ENCODE assay signal across 9 mouse cellular contexts in genomic region chr11:106269060-106269431, GRCm38 (mm10). TPM values are rescaled to one million over a fixed set of nuclear protein-coding genes. Genes with fewer than 3 reads are reported as not detected.
DNase-seq lines count a peak whose midpoint lies in the region; ATAC-seq lines count a peak whose summit lies in the region.
"Had no signal": no experiment of that assay in that cellular context is flagged by ENCODE, and none has a peak within 500 bp of the region (broad histone marks: within the 10 kb centered on the region; RNA-seq: fewer than 3 reads in every experiment).

No protein-coding gene starts in this region.

- ATAC-seq in forebrain, embryonic 14.5 days: no peak
- ATAC-seq in kidney, embryonic 15.5 days (replicated peaks; ENCODE audit: low FRiP score): no peak

- H3K9ac ChIP-seq in forebrain, embryonic 14.5 days (ENCODE audit: low read length): peak overlapping the region; percentile 41; the same call in 1 of the 2 replicates
- no peak overlapping the region for H3K9ac ChIP-seq in kidney, embryonic 15.5 days

- no peaks in the 10 kb centered on the region for H3K27me3 ChIP-seq in forebrain, embryonic 14.5 days (replicated peaks; ENCODE audit: control insufficient read depth, insufficient read depth, low read length)
- no peaks in the 10 kb centered on the region for H3K27me3 ChIP-seq in kidney, embryonic 15.5 days

- 63% methylated on average over 3 of the region's 3 CpGs for WGBS in forebrain, embryonic 14.5 days
- 10% methylated on average over 3 of the region's 3 CpGs for WGBS in kidney, embryonic 15.5 days

- peaks cover 30% of the 10 kb centered on the region for H3K36me3 ChIP-seq in forebrain, embryonic 14.5 days (ENCODE audit: control insufficient read depth, insufficient read depth, low read length)
- peaks cover 45% of the 10 kb centered on the region for H3K36me3 ChIP-seq in kidney, embryonic 15.5 days

- no peaks in the 10 kb centered on the region for H3K9me3 ChIP-seq in forebrain, embryonic 14.5 days (replicated peaks; ENCODE audit: control insufficient read depth, low read length)
- H3K9me3 ChIP-seq in kidney, embryonic 15.5 days (replicated peaks): no peaks in the 10 kb centered on the region

- peak; percentile 53 for DNase-seq in adrenal gland, postnatal 10 days
- no peak for DNase-seq in adrenal gland, adult 8-10 months
- DNase-seq in ZHBTc4 (ENCODE audit: low read depth, low spot score): peak; percentile 60
- peak; percentile 39 for DNase-seq in forebrain, embryonic 14.5 days (ENCODE audit: low spot score)
- peak; percentile 65 for DNase-seq in mesoderm, embryonic 11.5 days (ENCODE audit: low read depth, low spot score)
- DNase-seq in thymus, postnatal 4 days: peak; percentile 77
- DNase-seq in left cerebral cortex, postnatal 14 days (ENCODE audit: low spot score in 2 of 2): no peak

- H3K27ac ChIP-seq in forebrain, embryonic 14.5 days (ENCODE audit: low read depth, low read length): peak overlapping the region; percentile 62; the same call in 1 of the 2 replicates
- H3K27ac ChIP-seq in kidney, embryonic 15.5 days: peak overlapping the region; percentile 83

- intact Hi-C loops in left cerebral cortex, postnatal 14 days (cut with DNase I): no loop called here

- H3K4me2 ChIP-seq in forebrain, embryonic 14.5 days (ENCODE audit: low read length): peak overlapping the region; percentile 14; the same call in 1 of the 2 replicates
- H3K4me2 ChIP-seq in kidney, embryonic 15.5 days: peak overlapping the region; percentile 45

- peaks cover 27% of the 10 kb centered on the region for H3K4me1 ChIP-seq in forebrain, embryonic 14.5 days (ENCODE audit: control insufficient read depth, insufficient read depth, low read length)
- H3K4me1 ChIP-seq in kidney, embryonic 15.5 days: peaks cover 53% of the 10 kb centered on the region

- H3K4me3 ChIP-seq in forebrain, embryonic 14.5 days (ENCODE audit: low read depth, low read length): no peak overlapping the region
- H3K4me3 ChIP-seq in kidney, embryonic 15.5 days (replicated peaks): peak overlapping the region; percentile 18

RNA-seq across cellular contexts. Expression of gene Smarcd2, which starts 3.7 kb away (rescaled TPM):
- 10 to 100 TPM; 77.9 to 83.2 TPM for total RNA-seq in adrenal gland, postnatal 10 days (2021)
- 10 to 100 TPM; 74.0 to 91.9 (median 85.8) TPM for total RNA-seq in adrenal gland, adult 8-10 months (2022)
- 11.1 and 11.7 TPM in 2 replicates for polyA plus RNA-seq in forebrain, embryonic 14.5 days (2014; fragmentation: Nextera tagmentation; extraction: Ambion mirVana)
- 57.8 and 59.0 TPM in 2 replicates for polyA plus RNA-seq in kidney, embryonic 15.5 days (2015; fragmentation: Nextera tagmentation; extraction: Ambion mirVana)
- 10 to 100 TPM; 14.1 to 15.9 TPM for total RNA-seq in left cerebral cortex, postnatal 14 days (2021)

RNA-seq across cellular contexts. Expression of gene Tcam1, which starts 7.4 kb away (rescaled TPM):
- total RNA-seq in adrenal gland, postnatal 10 days (2021): under 1 TPM; 0.15 to 0.33 TPM
- under 1 TPM in 3 of 4 experiments, not detected in 1; 0.15 to 0.19 (median 0.17) TPM for total RNA-seq in adrenal gland, adult 8-10 months (2022)
- 0.05 and 0.22 TPM in 2 replicates for polyA plus RNA-seq in forebrain, embryonic 14.5 days (2014; fragmentation: Nextera tagmentation; extraction: Ambion mirVana)
- 0.65 and 0.82 TPM in 2 replicates for polyA plus RNA-seq in kidney, embryonic 15.5 days (2015; fragmentation: Nextera tagmentation; extraction: Ambion mirVana)
- total RNA-seq in left cerebral cortex, postnatal 14 days (2021): under 1 TPM; 0.11 to 0.20 TPM

RNA-seq across cellular contexts. Expression of gene Psmc5, which starts 13.1 kb away (rescaled TPM):
- 100 to 1,000 TPM; 121 to 129 TPM for total RNA-seq in adrenal gland, postnatal 10 days (2021)
- total RNA-seq in adrenal gland, adult 8-10 months (2022): 100 to 1,000 TPM; 151 to 166 (median 154) TPM
- 279 and 286 TPM in 2 replicates for polyA plus RNA-seq in forebrain, embryonic 14.5 days (2014; fragmentation: Nextera tagmentation; extraction: Ambion mirVana)
- polyA plus RNA-seq in kidney, embryonic 15.5 days (2015; fragmentation: Nextera tagmentation; extraction: Ambion mirVana): 303 and 306 TPM in 2 replicates
- total RNA-seq in left cerebral cortex, postnatal 14 days (2021): 100 to 1,000 TPM; 145 TPM

RNA-seq across cellular contexts. Expression of gene Ftsj3, which starts 13.2 kb away (rescaled TPM):
- total RNA-seq in adrenal gland, postnatal 10 days (2021): 10 to 100 TPM; 55.4 to 57.0 TPM
- 10 to 100 TPM; 42.3 to 82.3 (median 59.1) TPM for total RNA-seq in adrenal gland, adult 8-10 months (2022)
- 34.6 and 35.8 TPM in 2 replicates for polyA plus RNA-seq in forebrain, embryonic 14.5 days (2014; fragmentation: Nextera tagmentation; extraction: Ambion mirVana)
- 64.3 and 70.2 TPM in 2 replicates for polyA plus RNA-seq in kidney, embryonic 15.5 days (2015; fragmentation: Nextera tagmentation; extraction: Ambion mirVana)
- 10 to 100 TPM; 28.9 to 30.7 TPM for total RNA-seq in left cerebral cortex, postnatal 14 days (2021)

RNA-seq across cellular contexts. Expression of gene Gh, which starts 32.6 kb away (rescaled TPM):
- total RNA-seq in adrenal gland, postnatal 10 days (2021): not detected
- not detected for total RNA-seq in adrenal gland, adult 8-10 months (2022)
- polyA plus RNA-seq in forebrain, embryonic 14.5 days (2014; fragmentation: Nextera tagmentation; extraction: Ambion mirVana): not detected in 2 replicates
- polyA plus RNA-seq in kidney, embryonic 15.5 days (2015; fragmentation: Nextera tagmentation; extraction: Ambion mirVana): not detected in 2 replicates
- not detected for total RNA-seq in left cerebral cortex, postnatal 14 days (2021)
- total RNA-seq: layer of hippocampus, adult 18-20 months had no signal

Comparison
In these comparisons a context has a peak if more than half of its experiments do, and no peak if none do; other contexts are left out.
1. DNase-seq: peak in adrenal gland, postnatal 10 days (single experiment), ZHBTc4 (single experiment), forebrain, embryonic 14.5 days (single experiment), mesoderm, embryonic 11.5 days (single experiment) and thymus, postnatal 4 days (single experiment); none in adrenal gland, adult 8-10 months (single experiment) and left cerebral cortex, postnatal 14 days (0 of 2).
2. RNA of gene Smarcd2, which starts 3.7 kb away (total RNA-seq): 74.0 to 91.9 TPM in adrenal gland, adult 8-10 months and 77.9 to 83.2 TPM in adrenal gland, postnatal 10 days; 14.1 to 15.9 TPM in left cerebral cortex, postnatal 14 days; every median in the first group is over 4 times any median in the second.